Mouse (Mus musculus) intestine, embryonic 16.5 days (tissue): ENCODE results near the gene Gpr153. TPM values are rescaled to one million over a fixed set of nuclear protein-coding genes. Genes with fewer than 3 reads are reported as not detected.

Source experiments
- ATAC-seq: fragments of 200-750 bp; cut with Nextera tagmentation; 2 replicates; pipeline ENCODE4 v1.8.0; 2017; ENCODE audit warnings: moderate TSS enrichment, moderate library complexity
- H3K27ac ChIP-seq: fragments of 300-500 bp; sonication (generic); 2 replicates; pipeline ENCODE4 v1.5.1; 2014; ENCODE audit warnings: mild to moderate bottlenecking, low read length
- H3K27me3 ChIP-seq: fragments of 300-500 bp; sonication (generic); replicated peaks from 2 replicates; pipeline ENCODE4 v1.6.1; 2014; ENCODE audit warnings: low read length, control low read depth, mixed read lengths; ENCODE audit not compliant: control insufficient read depth, insufficient read depth
- H3K36me3 ChIP-seq: fragments of 300-500 bp; sonication (generic); 2 replicates; pipeline ENCODE4 v1.6.1; 2014; ENCODE audit warnings: low read length, control low read depth; ENCODE audit not compliant: control insufficient read depth, insufficient read depth
- H3K4me1 ChIP-seq: fragments of 300-500 bp; sonication (generic); 2 replicates; pipeline ENCODE4 v1.6.1; 2014; ENCODE audit warnings: low read length, control low read depth, mixed read lengths; ENCODE audit not compliant: control insufficient read depth, insufficient read depth
- H3K4me2 ChIP-seq: fragments of 300-500 bp; sonication (generic); 2 replicates; pipeline ENCODE4 v1.6.1; 2014; ENCODE audit warnings: low read depth, low read length, control low read depth
- H3K4me3 ChIP-seq: fragments of 300-500 bp; sonication (generic); 2 replicates; pipeline ENCODE4 v1.5.1; 2014; ENCODE audit warnings: mild to moderate bottlenecking, low read length
- H3K9ac ChIP-seq: fragments of 300-500 bp; sonication (generic); 2 replicates; pipeline ENCODE4 v1.6.1; 2014; ENCODE audit warnings: low read depth, low read length
- H3K9me3 ChIP-seq: fragments of 300-500 bp; sonication (generic); 2 replicates; pipeline ENCODE4 v1.6.1; 2016; ENCODE audit warnings: low read length, control low read depth; ENCODE audit not compliant: control insufficient read depth
- WGBS: fragments of 180-500 bp; shearing (Covaris S2); extraction: QIAGEN DNeasy Blood & Tissue Kit; methylation state at CpG from one replicate; pipeline ENCODE4 v1.1.7; 2014; 5-methylcytosine and 5-hydroxymethylcytosine counted together
- polyA plus RNA-seq: library from polyadenylated mRNA; unstranded; fragments of >200 nt; fragmentation: Nextera tagmentation; extraction: Ambion mirVana; gene quantifications from 2 replicates; pipeline ENCODE4 v1.2.1, GENCODE M21; 2015

The Gpr153 gene
- polyA plus RNA-seq, 1 experiment from 2014 or later: 3.4 TPM

GRCm38 (mm10) chr4:152292102-152292765, 18.2 kb downstream of the Gpr153 start:
- 16% methylated on average over 12 of the region's 12 CpGs for WGBS
- Histone ChIP-seq H3K4me3 (no peak overlapping the region), H3K9me3 (no peaks in the 10 kb centered on the region), H3K4me1 (peaks cover 7% of the 10 kb centered on the region; the same call in 1 of the 2 replicates), H3K9ac (no peak overlapping the region), H3K36me3 (no peaks in the 10 kb centered on the region), H3K4me2 (no peak overlapping the region), H3K27me3 (peaks cover 50% of the 10 kb centered on the region), H3K27ac (no peak overlapping the region)
- no peak for ATAC-seq

DNA sequence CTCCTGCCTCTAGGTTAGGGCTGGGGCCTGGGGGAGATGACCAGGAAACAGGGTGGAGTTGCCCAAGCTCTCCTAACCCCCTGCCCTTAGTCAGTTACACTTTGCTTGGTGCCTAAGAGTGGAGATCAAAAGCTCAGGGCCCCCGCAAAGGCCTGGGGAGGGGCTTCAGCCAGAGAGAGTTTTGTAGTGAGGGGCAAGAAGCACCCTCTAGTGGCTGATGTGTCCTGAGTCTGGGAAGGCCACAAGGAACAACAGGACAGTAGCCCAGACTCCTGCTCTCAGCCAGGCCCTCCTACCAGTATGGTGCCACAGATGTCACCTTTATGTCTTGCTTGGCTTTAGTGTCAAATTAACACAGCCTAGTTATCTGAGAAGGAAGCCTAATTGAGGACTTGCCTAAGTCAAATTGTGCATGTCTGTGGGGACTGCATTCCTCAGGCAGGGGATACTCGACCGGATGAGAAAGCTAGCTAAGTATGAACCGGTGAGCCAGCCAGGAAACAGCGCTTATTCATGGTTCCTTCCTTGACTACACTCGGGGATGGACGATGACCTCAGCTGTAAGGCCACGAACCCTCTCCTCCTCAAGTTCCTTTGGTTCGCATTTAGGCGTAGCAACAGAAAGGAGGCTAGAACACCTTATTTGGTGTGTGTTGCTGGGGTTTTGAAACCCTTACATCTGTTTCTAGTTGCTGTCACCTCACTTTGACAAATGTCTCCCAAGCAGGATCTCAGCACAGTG, 20.3 kb downstream of the Gpr153 start:
- Histone ChIP-seq H3K9me3 (no peaks in the 10 kb centered on the region), H3K4me2 (no peak overlapping the region), H3K27me3 (peaks cover 35% of the 10 kb centered on the region), H3K4me3 (no peak overlapping the region), H3K36me3 (no peaks in the 10 kb centered on the region), H3K9ac (no peak overlapping the region), H3K4me1 (peaks cover 16% of the 10 kb centered on the region), H3K27ac (0 out of 2 replicates have a peak overlapping the region, but pooled peaks have one; percentile 2)
- WGBS: 55% methylated on average over 10 of the region's 10 CpGs
- no peak for ATAC-seq

DNA sequence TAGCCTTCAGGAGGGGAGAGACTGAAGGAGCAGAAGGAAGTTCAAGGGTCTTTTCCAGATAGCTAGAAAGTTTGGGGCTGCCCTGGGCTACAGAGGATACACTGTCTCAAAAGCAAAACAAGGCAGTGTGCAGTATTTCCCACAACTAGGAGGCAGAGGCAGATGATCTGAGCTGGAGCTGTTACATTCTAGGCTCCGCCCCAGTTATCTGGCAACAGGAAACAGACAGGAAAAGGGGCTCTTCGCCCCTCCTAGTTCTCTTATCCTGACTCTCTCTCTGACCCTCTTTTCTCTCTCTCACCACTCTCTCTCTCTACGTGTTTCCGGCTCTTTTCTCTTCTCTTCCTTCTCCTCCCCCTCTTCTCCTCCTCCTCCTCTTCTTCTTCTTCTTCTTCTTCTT, 21.9 kb downstream of the Gpr153 start:
- WGBS: 22% methylated on average over 4 of the region's 4 CpGs
- Histone ChIP-seq H3K4me1 (peaks cover 12% of the 10 kb centered on the region), H3K27ac (no peak overlapping the region; the same call in 1 of the 2 replicates), H3K36me3 (no peaks in the 10 kb centered on the region), H3K4me2 (no peak overlapping the region), H3K27me3 (peaks cover 21% of the 10 kb centered on the region), H3K9ac (0 out of 2 replicates have a peak overlapping the region, but pooled peaks have one; percentile 17), H3K4me3 (no peak overlapping the region), H3K9me3 (no peaks in the 10 kb centered on the region)
- no peak for ATAC-seq

DNA sequence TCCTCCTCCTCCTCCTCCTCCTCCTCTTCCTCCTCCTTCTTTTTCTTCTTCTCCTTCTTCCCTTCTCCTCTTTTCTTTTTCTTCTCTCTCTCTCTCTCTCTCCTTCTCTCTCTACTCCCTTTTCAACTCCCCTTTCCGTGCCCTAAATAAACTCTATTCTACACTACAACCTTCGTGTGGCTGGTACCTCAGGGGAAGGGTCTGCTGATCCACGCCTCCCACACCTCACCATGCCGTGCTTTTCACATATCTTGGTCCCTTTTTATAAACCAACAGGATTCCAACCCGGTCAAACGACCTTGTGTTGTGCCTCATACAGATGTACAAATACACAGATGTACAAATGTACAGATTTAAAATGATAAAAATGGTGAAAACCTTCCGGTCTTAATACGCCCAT, 22.3 kb downstream of the Gpr153 start:
- H3K36me3 ChIP-seq: no peaks in the 10 kb centered on the region
- peak overlapping the region; percentile 60 for H3K4me2 ChIP-seq
- H3K9me3 ChIP-seq: no peaks in the 10 kb centered on the region
- H3K27ac ChIP-seq: no peak overlapping the region
- peak overlapping the region; percentile 56 for H3K4me3 ChIP-seq
- peaks cover 12% of the 10 kb centered on the region for H3K4me1 ChIP-seq
- peak overlapping the region; percentile 65 for H3K9ac ChIP-seq
- ATAC-seq: no peak
- H3K27me3 ChIP-seq: peaks cover 17% of the 10 kb centered on the region
- WGBS: 6% methylated on average over 8 of the region's 8 CpGs

- Histone ChIP-seq H3K4me1 (peaks cover 12% of the 10 kb centered on the region), H3K9ac (peak within 1 kb of the TSS; percentile 95), H3K9me3 (no peaks in the 10 kb centered on the region), H3K36me3 (no peaks in the 10 kb centered on the region), H3K4me2 (peak within 1 kb of the TSS; percentile 93), H3K27ac (peak within 1 kb of the TSS; percentile 58; the same call in 1 of the 2 replicates), H3K27me3 (peaks cover 10% of the 10 kb centered on the region; the same call in 1 of the 2 replicates), H3K4me3 (peak within 1 kb of the TSS; percentile 92)
- WGBS: under 1% methylated on average over 115 of the region's 119 CpGs
- peak; percentile 98 for ATAC-seq
These were observed 23.1 kb downstream of the Gpr153 start, which contains the start of gene Icmt for GRCm38 (mm10) chr4:152296874-152297861. Gene Icmt, plus strand, starts transcription at chr4:152297227.

DNA sequence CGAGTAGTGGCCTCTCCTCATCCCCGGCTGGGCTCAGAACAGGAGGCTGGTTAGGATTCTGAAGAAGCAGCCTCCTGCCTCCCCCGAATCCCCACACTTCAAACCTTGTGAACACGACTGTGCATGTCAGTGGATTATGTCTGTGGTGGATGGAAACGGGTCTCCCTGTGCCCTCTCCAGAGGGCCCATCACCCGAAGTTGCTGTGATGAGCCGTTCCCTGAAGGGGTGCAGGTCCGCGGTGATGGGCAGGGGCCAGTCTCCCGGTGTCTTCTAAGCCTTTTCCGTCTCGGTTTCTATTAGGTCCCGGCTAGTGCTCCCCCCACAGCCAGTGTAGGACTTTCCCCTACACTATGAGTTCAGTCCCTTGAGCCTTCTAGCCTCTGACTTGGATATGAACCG, 24.8 kb downstream of the Gpr153 start:
- Histone ChIP-seq H3K9ac (no peak overlapping the region), H3K27ac (no peak overlapping the region), H3K4me1 (peaks cover 12% of the 10 kb centered on the region), H3K9me3 (no peaks in the 10 kb centered on the region), H3K4me3 (no peak overlapping the region), H3K36me3 (peaks cover 4% of the 10 kb centered on the region; the same call in 1 of the 2 replicates), H3K27me3 (no peaks in the 10 kb centered on the region), H3K4me2 (no peak overlapping the region)
- 86% methylated on average over 14 of the region's 14 CpGs for WGBS
- no peak for ATAC-seq

DNA sequence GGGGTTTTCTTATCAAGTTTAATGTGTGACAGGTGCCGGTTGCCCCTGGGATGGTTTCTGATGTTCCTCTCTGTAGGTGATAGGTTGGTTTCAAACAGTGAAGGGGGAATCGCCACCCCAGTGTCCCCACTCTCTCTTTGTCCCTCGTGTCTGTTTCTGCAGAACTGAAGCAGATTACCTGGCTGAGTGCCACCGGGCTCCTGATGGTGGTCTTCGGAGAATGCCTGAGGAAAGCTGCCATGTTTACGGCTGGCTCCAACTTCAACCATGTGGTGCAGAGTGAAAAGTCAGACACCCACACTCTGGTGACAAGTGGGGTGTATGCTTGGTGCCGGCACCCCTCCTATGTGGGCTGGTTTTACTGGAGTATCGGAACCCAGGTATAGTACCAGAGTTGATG, 26.3 kb downstream of the Gpr153 start:
- Histone ChIP-seq H3K4me3 (no peak overlapping the region), H3K9me3 (no peaks in the 10 kb centered on the region), H3K36me3 (peaks cover 4% of the 10 kb centered on the region; the same call in 1 of the 2 replicates), H3K9ac (no peak overlapping the region), H3K27ac (no peak overlapping the region), H3K4me2 (no peak overlapping the region), H3K27me3 (no peaks in the 10 kb centered on the region), H3K4me1 (peaks cover 11% of the 10 kb centered on the region)
- no peak for ATAC-seq
- WGBS: 91% methylated on average over 8 of the region's 8 CpGs

- H3K36me3 ChIP-seq: peaks cover 4% of the 10 kb centered on the region; the same call in 1 of the 2 replicates
- 77% methylated on average over 11 of the region's 11 CpGs for WGBS
These were observed 28.0 kb downstream of the Gpr153 start for GRCm38 (mm10) chr4:152302012-152302411.

More at GRCm38 (mm10) chr4:152302012-152302411, 28.0 kb downstream of the Gpr153 start:
- Histone ChIP-seq H3K4me2 (no peak overlapping the region), H3K9me3 (no peaks in the 10 kb centered on the region), H3K4me1 (peaks cover 9% of the 10 kb centered on the region), H3K9ac (no peak overlapping the region), H3K27ac (no peak overlapping the region), H3K4me3 (no peak overlapping the region), H3K27me3 (no peaks in the 10 kb centered on the region)
- no peak for ATAC-seq
